Mouse (Mus musculus): ENCODE data around the gene Atp4b. TPM values are rescaled to one million over a fixed set of nuclear protein-coding genes. Genes with fewer than 3 reads are reported as not detected.

Gene Atp4b
- polyA plus RNA-seq (2012): not detected in 2 replicates

DNA sequence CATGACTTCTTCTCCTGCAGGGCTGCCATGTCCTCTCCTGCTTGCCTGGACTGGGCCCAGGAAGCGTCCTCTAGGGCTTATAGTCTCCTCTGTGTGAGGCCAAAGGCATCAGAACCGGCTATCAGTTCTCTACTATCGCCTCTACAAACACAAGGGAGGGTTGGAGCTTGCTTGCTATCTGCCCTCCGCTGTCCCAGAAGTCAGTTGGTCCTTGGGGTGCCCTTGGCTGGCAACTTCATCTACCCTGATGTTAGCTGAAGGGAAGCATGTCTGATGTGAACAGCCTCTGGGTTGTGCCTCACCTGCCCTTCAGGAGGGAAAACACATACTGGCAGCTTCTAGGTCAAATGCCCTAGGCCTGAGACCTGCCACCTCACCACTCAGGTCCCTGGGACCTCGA is at the start of gene Atp4b:
Gene Atp4b (minus strand): TSS at position 101 of the 400 bp plus-strand sequence.
- Histone ChIP-seq H3K27me3 (ENCODE audit: control insufficient read depth) (no peaks in the 10 kb centered on the region), H3K9me3 (ENCODE audit: control insufficient read depth, low read length) (no peaks in the 10 kb centered on the region), H3K4me3 (replicated peaks) (no peak within 1 kb of the TSS), H3K4me1 (ENCODE audit: control insufficient read depth) (no peaks in the 10 kb centered on the region), H3K36me3 (ENCODE audit: control insufficient read depth) (no peaks in the 10 kb centered on the region)
- TF ChIP-seq TAL1 (IDR thresholded peaks at IDR 0.05; ENCODE audit: low read length) (no peak), GATA1 (IDR thresholded peaks at IDR 0.05; ENCODE audit: low read length) (no peak)

GRCm38 (mm10) chr8:13442152-13442551 is 45.5 kb upstream of the Atp4b start:
- Histone ChIP-seq H3K36me3 (ENCODE audit: control insufficient read depth) (no peaks in the 10 kb centered on the region), H3K4me3 (replicated peaks) (no peak overlapping the region), H3K27me3 (ENCODE audit: control insufficient read depth) (no peaks in the 10 kb centered on the region; the same call in 1 of the 2 replicates), H3K9me3 (ENCODE audit: control insufficient read depth, low read length) (no peaks in the 10 kb centered on the region), H3K4me1 (ENCODE audit: control insufficient read depth) (no peaks in the 10 kb centered on the region)
- TF ChIP-seq GATA1 (IDR thresholded peaks at IDR 0.05; ENCODE audit: low read length): no peak
- no peak for TF ChIP-seq TAL1 (IDR thresholded peaks at IDR 0.05; ENCODE audit: low read length)

DNA sequence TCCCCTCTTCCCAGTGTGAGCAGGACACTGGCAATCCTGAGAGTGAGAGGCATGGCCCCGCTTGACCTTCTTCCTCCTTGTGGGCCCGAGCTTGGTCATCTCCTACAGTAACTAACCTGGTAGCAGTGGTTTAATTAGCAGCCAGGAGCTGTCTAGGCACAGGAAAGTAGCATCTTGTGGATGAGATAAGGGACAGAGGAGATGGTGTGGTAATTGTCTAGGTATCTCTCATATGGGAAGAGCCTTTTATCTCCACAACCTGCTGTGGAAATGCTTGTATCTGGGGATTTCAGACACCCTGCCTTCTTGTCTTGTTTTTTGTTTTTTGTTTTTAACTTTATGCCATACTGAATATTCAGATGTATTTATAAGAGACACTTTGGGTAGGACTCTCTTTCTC is 40.9 kb upstream of the Atp4b start:
- TF ChIP-seq GATA1 (IDR thresholded peaks at IDR 0.05; ENCODE audit: low read length) (no peak), TAL1 (IDR thresholded peaks at IDR 0.05; ENCODE audit: low read length) (no peak)
- Histone ChIP-seq H3K36me3 (ENCODE audit: control insufficient read depth) (no peaks in the 10 kb centered on the region), H3K27me3 (ENCODE audit: control insufficient read depth) (peaks cover 36% of the 10 kb centered on the region), H3K9me3 (ENCODE audit: control insufficient read depth, low read length) (no peaks in the 10 kb centered on the region), H3K4me1 (ENCODE audit: control insufficient read depth) (no peaks in the 10 kb centered on the region), H3K4me3 (replicated peaks) (no peak overlapping the region)

DNA sequence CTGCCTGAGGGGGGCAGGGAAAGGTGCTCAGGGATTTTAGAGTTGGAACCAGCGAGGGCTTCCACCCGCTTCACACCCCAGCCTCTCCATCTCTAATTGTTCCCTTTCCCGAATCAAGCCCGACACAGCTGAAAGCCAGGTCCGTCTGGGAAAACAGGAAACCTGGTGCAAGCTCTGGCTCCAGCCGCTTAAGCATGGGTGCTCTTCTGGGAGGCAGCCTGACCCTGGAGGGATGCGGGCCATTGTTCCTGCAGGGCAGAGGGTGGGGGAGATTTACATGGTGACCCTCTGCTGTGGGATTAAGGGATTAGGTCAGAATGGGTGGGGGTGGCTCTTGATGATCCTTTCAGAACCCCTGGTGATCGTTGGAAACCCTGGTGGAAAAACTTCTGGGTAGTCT is 39.4 kb upstream of the Atp4b start:
- Histone ChIP-seq H3K27me3 (ENCODE audit: control insufficient read depth) (peaks cover 36% of the 10 kb centered on the region), H3K4me1 (ENCODE audit: control insufficient read depth) (no peaks in the 10 kb centered on the region), H3K4me3 (replicated peaks) (no peak overlapping the region), H3K36me3 (ENCODE audit: control insufficient read depth) (no peaks in the 10 kb centered on the region), H3K9me3 (ENCODE audit: control insufficient read depth, low read length) (no peaks in the 10 kb centered on the region)
- no peak for TF ChIP-seq TAL1 (IDR thresholded peaks at IDR 0.05; ENCODE audit: low read length)
- no peak for TF ChIP-seq GATA1 (IDR thresholded peaks at IDR 0.05; ENCODE audit: low read length)

GRCm38 (mm10) chr8:13434889-13435288 is 38.3 kb upstream of the Atp4b start, which contains the start of gene Tmem255b:
TSS of gene Tmem255b (plus strand) at chr8:13435189.
- TF ChIP-seq GATA1 (IDR thresholded peaks at IDR 0.05; ENCODE audit: low read length) (no peak), TAL1 (IDR thresholded peaks at IDR 0.05; ENCODE audit: low read length) (no peak)
- no peaks in the 10 kb centered on the region for H3K9me3 ChIP-seq (ENCODE audit: control insufficient read depth, low read length)
- no peak within 1 kb of the TSS for H3K4me3 ChIP-seq (replicated peaks)
- H3K27me3 ChIP-seq (ENCODE audit: control insufficient read depth): peaks cover 36% of the 10 kb centered on the region
- no peaks in the 10 kb centered on the region for H3K36me3 ChIP-seq (ENCODE audit: control insufficient read depth)
- H3K4me1 ChIP-seq (ENCODE audit: control insufficient read depth): no peaks in the 10 kb centered on the region

GRCm38 (mm10) chr8:13433130-13433529 is 36.5 kb upstream of the Atp4b start:
- no peak overlapping the region for H3K4me3 ChIP-seq (replicated peaks)
- TF ChIP-seq TAL1 (IDR thresholded peaks at IDR 0.05; ENCODE audit: low read length) (no peak), GATA1 (IDR thresholded peaks at IDR 0.05; ENCODE audit: low read length) (no peak)
- no peaks in the 10 kb centered on the region for H3K9me3 ChIP-seq (ENCODE audit: control insufficient read depth, low read length)
- no peaks in the 10 kb centered on the region for H3K36me3 ChIP-seq (ENCODE audit: control insufficient read depth)
- H3K4me1 ChIP-seq (ENCODE audit: control insufficient read depth): no peaks in the 10 kb centered on the region
- peaks cover 36% of the 10 kb centered on the region for H3K27me3 ChIP-seq (ENCODE audit: control insufficient read depth)

- Histone ChIP-seq H3K9me3 (ENCODE audit: control insufficient read depth, low read length) (no peaks in the 10 kb centered on the region), H3K4me3 (replicated peaks) (no peak overlapping the region), H3K27me3 (ENCODE audit: control insufficient read depth) (peaks cover 24% of the 10 kb centered on the region), H3K36me3 (ENCODE audit: control insufficient read depth) (no peaks in the 10 kb centered on the region), H3K4me1 (ENCODE audit: control insufficient read depth) (no peaks in the 10 kb centered on the region)
- no peak for TF ChIP-seq GATA1 (IDR thresholded peaks at IDR 0.05; ENCODE audit: low read length)
- no peak for TF ChIP-seq TAL1 (IDR thresholded peaks at IDR 0.05; ENCODE audit: low read length)
Observed at GRCm38 (mm10) chr8:13430866-13431265, 34.2 kb upstream of the Atp4b start.

DNA sequence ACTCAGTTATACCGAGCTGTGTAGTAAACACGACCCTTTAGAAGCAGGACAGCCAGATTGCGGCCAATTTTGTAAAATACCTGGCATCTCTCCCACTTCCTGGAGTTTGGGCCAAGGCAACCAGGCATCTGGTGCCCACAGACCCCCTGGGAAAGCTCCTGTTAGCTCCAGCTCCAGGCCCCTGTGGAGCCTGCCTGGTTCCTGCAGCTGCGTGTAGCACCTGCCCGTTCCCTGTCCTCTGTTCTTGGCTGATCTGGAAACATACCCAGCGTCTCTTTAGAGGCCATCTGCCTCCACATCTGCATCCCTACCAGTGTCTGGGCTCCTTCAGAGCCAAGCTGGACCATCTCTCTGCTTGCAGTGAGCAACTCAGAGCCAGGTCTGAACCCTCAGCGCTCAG is 33.8 kb upstream of the Atp4b start:
- no peaks in the 10 kb centered on the region for H3K36me3 ChIP-seq (ENCODE audit: control insufficient read depth)
- peaks cover 20% of the 10 kb centered on the region for H3K27me3 ChIP-seq (ENCODE audit: control insufficient read depth)
- no peak for TF ChIP-seq TAL1 (IDR thresholded peaks at IDR 0.05; ENCODE audit: low read length)

GRCm38 (mm10) chr8:13428156-13428555 is 31.5 kb upstream of the Atp4b start:
- H3K4me3 ChIP-seq (replicated peaks): no peak overlapping the region
- H3K4me1 ChIP-seq (ENCODE audit: control insufficient read depth): no peaks in the 10 kb centered on the region
- no peaks in the 10 kb centered on the region for H3K36me3 ChIP-seq (ENCODE audit: control insufficient read depth)
- H3K27me3 ChIP-seq (ENCODE audit: control insufficient read depth): no peaks in the 10 kb centered on the region; the same call in 1 of the 2 replicates
- no peaks in the 10 kb centered on the region for H3K9me3 ChIP-seq (ENCODE audit: control insufficient read depth, low read length)
- no peak for TF ChIP-seq GATA1 (IDR thresholded peaks at IDR 0.05; ENCODE audit: low read length)
- TF ChIP-seq TAL1 (IDR thresholded peaks at IDR 0.05; ENCODE audit: low read length): no peak

More for the DNA sequence above, 33.8 kb upstream of the Atp4b start:
- Histone ChIP-seq H3K4me3 (replicated peaks) (no peak overlapping the region), H3K4me1 (ENCODE audit: control insufficient read depth) (no peaks in the 10 kb centered on the region), H3K9me3 (ENCODE audit: control insufficient read depth, low read length) (no peaks in the 10 kb centered on the region)

DNA sequence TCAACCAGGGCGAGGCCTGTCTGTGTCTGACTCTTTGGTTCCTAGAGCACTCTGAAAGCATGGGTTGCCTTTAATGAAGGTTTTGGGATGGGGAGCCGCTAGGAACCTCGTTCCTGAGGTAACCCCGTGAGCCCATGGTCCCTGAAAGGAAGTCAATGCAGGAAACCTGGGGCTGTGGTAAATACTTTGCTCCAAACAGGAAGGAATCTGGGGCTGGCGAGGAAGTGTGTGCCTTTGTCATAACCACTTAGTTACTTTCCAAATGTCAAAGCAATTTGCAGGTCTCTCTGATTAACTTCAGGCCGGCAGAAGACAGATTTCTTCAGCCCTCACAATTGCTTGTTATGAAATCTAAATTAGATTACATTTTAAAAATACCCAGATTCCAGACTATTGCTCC is 30.7 kb upstream of the Atp4b start:
- Histone ChIP-seq H3K36me3 (ENCODE audit: control insufficient read depth) (no peaks in the 10 kb centered on the region), H3K27me3 (ENCODE audit: control insufficient read depth) (no peaks in the 10 kb centered on the region; the same call in 1 of the 2 replicates), H3K4me3 (replicated peaks) (no peak overlapping the region)

More for the DNA sequence above, 30.7 kb upstream of the Atp4b start:
- Histone ChIP-seq H3K9me3 (ENCODE audit: control insufficient read depth, low read length) (no peaks in the 10 kb centered on the region), H3K4me1 (ENCODE audit: control insufficient read depth) (no peaks in the 10 kb centered on the region)
- TF ChIP-seq TAL1 (IDR thresholded peaks at IDR 0.05; ENCODE audit: low read length) (no peak), GATA1 (IDR thresholded peaks at IDR 0.05; ENCODE audit: low read length) (no peak)

Measured in erythroblast, embryonic 14.5 days (primary cell).